Mouse (Mus musculus): ENCODE measurements around the gene Crispld2.

DNA sequence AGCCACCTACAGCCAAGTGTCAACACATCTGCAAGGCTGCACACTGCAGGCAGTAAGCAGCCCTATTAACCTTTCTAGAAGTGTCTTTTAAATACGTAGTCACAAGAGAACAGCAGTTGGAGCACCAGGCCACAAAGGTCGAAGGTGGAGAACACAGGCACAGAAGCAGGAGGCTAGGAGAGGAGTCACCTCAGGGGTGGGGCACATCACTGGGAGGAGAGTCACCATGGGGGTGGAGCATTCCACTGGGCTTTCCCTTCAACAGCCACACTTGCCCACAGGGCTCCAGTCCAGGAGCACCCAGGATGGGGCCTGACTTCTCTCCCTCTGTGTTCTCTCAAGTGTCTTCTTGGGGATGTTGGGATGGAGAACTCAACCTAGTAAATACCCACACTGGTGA is 104.2 kb downstream of the Crispld2 start:
- TF ChIP-seq CTCF (IDR thresholded peaks at IDR 0.05; ENCODE audit: extremely low read depth, insufficient read length, insufficient replicate concordance, low read depth, low read length) (no peak), POLR2A (IDR thresholded peaks at IDR 0.05; ENCODE audit: low read depth, low read length) (no peak)
